In genomic region chr7:114115961-114116360, GRCm38 (mm10) we compare ENCODE assay signal across 9 mouse cellular contexts. TPM values are rescaled to one million over a fixed set of nuclear protein-coding genes. Genes with fewer than 3 reads are reported as not detected.
DNase-seq lines count a peak whose midpoint lies in the region; ATAC-seq lines count a peak whose summit lies in the region.
"Had no signal": no experiment of that assay in that cellular context is flagged by ENCODE, and none has a peak within 500 bp of the region (broad histone marks: within the 10 kb centered on the region; RNA-seq: fewer than 3 reads in every experiment).

No protein-coding gene starts in this region.

- no peak overlapping the region for H3K9ac ChIP-seq in liver, embryonic 13.5 days

- peaks cover 7% of the 10 kb centered on the region for H3K4me1 ChIP-seq in liver, embryonic 13.5 days (replicated peaks)

- no peak overlapping the region for H3K27ac ChIP-seq in liver, embryonic 13.5 days

- peak; percentile 28 for DNase-seq in CD4-positive, CD25-positive, alpha-beta regulatory T cell, adult 2 months (ENCODE audit: low read depth, low spot score)
- peak; percentile 5 for DNase-seq in retina, embryonic 14.5 days (ENCODE audit: low spot score)
- no peak for DNase-seq in retina, postnatal 1 day
- DNase-seq in liver, embryonic 13.5 days = no peak
- peak; percentile 56 for DNase-seq in thymus, postnatal 4 days
- no peak for DNase-seq in spleen, postnatal 10 days (ENCODE audit: low spot score in 2 of 2)
- no peak for DNase-seq in layer of hippocampus, adult 9-10 months (ENCODE audit: low spot score)
- DNase-seq: cerebellum, adult 11 months had no signal

- peak overlapping the region; percentile 77 for H3K4me2 ChIP-seq in liver, embryonic 13.5 days

- 38% methylated on average over 9 of the region's 9 CpGs for WGBS in liver, embryonic 13.5 days (ENCODE audit: insufficient replicate concordance)

- H3K9me3 ChIP-seq in liver, embryonic 13.5 days (replicated peaks) = no peaks in the 10 kb centered on the region

- no peaks in the 10 kb centered on the region for H3K36me3 ChIP-seq in liver, embryonic 13.5 days

- peaks cover 43% of the 10 kb centered on the region for H3K27me3 ChIP-seq in liver, embryonic 13.5 days

- no peak for ATAC-seq in CD4-positive, CD25-positive, alpha-beta regulatory T cell, adult 4 months
- no peak for ATAC-seq in liver, embryonic 13.5 days (ENCODE audit: low read depth)

- H3K4me3 ChIP-seq in liver, embryonic 13.5 days (replicated peaks) = peak overlapping the region; percentile 69

RNA-seq across cellular contexts. Expression of gene Rras2, which starts 1.6 kb away (rescaled TPM):
- polyA plus RNA-seq in CD4-positive, CD25-positive, alpha-beta regulatory T cell, adult 4 months (2017; shearing (Covaris generic)) = 10 to 100 TPM in 1 of 2 experiments, 1 to 10 TPM in 1; 7.8 to 11.1 TPM
- 7.7 and 8.4 TPM in 2 replicates for polyA plus RNA-seq in liver, embryonic 13.5 days (2015; fragmentation: Nextera tagmentation; extraction: Ambion mirVana)

Comparison
In these comparisons a context has a peak if more than half of its experiments do, and no peak if none do; other contexts are left out.
1. DNase-seq: peak in CD4-positive, CD25-positive, alpha-beta regulatory T cell, adult 2 months (single experiment), retina, embryonic 14.5 days (single experiment) and thymus, postnatal 4 days (single experiment); none in retina, postnatal 1 day (single experiment), liver, embryonic 13.5 days (single experiment), spleen, postnatal 10 days (0 of 2) and layer of hippocampus, adult 9-10 months (single experiment).